Mouse (Mus musculus): ENCODE measurements around the gene Adam8. TPM values are rescaled to one million over a fixed set of nuclear protein-coding genes. Genes with fewer than 3 reads are reported as not detected.

Adam8 gene
- total RNA-seq, 4 experiments from 2014 or later, result 0.25 to 1.8 (median 0.95) TPM

DNA sequence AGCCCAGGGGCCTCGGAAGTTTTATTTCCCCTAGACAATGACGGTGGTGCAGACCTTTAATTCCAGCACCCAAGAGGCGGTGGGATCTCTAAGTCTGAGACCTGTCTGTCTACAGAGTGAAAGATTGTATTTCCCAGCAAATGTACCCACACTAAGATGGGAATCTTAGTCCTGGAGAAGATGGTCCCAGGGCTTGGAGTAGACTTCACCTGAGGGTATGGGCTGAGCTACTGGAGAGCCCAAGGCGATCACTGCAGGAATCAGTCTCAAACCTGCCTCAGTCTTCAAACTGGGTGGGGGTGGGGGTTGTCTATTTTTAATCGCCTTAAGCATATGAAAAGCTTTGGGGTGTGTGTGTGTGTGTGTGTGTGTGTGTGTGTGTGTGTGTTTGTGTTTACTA is 46.3 kb downstream of the Adam8 start:
- DNase-seq (ENCODE audit: low spot score), result no peak

DNA sequence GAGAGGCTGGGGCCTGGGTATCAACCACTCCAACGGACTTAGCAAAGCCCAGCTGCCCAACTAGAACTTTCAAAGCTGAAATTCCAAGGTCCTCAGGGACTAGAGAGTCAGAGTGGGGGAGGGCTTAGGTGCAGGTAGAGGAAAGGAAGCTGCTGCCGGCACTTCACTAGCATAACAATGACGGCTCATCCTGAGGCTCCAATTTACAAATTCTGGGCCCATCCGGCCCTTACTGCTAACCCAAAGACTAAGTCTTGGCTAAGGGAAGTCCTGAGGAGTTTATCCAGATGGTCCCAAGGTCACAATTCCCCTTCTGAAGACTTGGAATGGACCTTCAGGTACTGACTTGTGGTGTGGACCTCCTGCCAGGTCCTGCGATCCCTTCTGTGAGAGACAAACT is 46.8 kb downstream of the Adam8 start:
- DNase-seq (ENCODE audit: low spot score), result no peak

DNA sequence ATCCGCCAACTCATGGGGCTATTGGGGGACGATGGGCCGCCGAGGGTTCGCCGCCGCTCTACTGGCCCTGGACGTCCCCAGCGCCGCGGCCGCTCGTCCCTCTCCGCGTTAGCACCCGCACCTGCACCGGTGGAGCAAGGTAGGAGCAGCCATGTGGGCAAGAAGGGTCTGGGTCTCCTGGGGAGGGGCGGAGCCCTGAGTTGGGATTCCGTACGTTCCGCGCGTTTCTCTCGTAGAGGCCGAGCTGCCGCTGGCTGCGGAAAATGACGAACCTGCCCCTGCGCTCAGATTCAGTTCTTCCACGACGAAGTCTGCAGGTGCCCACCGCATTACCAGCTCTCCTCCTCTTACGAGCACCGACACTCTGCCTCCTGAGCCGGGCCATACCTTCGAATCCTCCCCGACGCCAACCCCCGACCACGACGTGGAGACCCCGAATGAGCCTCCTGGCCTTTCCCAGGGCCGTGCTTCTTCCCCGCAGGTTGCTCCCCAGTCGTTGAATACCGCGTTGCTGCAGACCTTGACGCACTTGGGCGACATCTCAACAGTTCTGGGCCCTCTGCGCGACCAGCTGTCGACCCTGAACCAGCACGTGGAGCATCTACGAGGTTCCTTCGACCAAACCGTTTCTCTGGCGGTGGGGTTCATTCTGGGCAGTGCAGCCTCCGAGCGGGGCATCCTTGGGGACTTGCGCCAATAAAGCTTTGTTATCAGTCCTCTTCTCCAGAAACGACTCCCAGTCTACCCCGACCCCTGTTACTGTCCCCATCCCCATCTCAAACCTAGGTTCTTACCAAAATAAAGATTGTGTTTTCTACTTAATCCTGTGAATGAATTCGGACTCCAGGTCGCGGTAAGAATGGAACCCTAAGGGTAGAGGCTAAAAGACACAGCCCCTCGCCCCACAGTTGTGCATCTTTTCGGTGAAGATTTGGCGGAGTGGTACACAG is 47.8 kb downstream of the Adam8 start:
- no peak for DNase-seq (ENCODE audit: low spot score)

DNA sequence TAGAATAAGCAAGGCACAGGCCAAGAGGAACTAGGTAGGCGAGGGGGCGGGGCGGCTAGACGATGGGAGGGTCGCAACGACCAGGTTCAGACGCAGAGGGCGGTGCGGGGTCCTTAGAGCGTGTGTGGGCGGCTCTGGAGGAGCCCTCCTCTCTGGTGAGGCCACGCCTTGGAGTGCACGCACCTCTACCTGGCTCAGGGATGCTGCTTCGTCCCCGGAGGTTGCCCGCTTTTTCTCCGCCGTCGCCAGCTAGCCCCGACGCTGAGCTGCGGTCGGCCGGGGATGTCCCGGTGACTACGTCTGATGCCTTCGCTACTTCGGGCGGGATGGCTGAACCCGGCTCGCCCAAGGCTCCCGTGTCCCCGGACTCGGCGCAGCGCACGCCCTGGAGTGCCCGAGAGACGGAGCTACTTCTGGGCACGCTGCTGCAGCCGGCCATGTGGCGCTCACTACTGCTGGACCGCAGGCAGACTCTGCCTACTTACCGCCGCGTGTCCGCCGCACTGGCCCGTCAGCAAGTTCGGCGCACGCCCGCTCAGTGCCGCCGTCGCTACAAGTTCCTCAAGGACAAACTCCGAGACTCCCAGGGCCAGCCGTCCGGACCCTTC is 48.6 kb downstream of the Adam8 start, which contains the start of gene Utf1:
Gene Utf1, plus strand, starts transcription at position 116 of the 608 bp plus-strand sequence.
- no peak for DNase-seq (ENCODE audit: low spot score)

DNA sequence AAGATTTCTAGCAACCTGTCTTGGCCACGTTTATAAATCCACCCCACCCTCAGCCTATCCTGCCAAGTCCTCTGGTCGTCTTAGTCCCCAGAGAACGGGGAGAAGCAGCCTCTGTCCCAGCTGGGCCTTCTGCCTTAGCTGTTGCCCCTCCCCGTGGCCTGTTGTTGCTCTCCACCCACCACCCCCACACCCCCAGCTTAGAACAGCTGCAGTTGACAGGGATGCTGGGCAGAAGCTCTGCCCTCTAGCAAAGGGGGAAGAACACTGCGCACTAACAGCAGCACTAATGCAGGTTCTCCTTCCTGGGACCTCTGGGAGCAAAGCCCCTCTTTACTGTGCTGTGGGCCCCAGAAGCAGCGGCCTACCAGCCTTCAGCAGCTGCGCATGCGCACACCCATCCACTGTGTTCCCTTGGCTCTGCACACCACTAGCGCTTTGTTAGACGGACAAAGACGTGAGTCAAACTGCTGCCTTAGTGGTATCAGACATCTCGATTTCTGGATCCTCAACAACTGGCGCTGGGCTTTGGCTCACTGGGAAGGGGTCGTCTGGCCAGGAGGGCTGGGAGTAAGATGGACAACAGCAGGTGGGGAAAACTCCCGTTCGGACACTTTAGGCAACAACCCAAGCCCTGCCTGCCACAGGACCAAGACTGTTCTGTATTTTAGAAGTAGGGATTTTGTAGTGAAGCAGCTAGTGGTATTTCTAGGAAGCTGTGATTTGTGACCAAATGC is 51.7 kb downstream of the Adam8 start:
- DNase-seq (ENCODE audit: low spot score), result no peak

DNA sequence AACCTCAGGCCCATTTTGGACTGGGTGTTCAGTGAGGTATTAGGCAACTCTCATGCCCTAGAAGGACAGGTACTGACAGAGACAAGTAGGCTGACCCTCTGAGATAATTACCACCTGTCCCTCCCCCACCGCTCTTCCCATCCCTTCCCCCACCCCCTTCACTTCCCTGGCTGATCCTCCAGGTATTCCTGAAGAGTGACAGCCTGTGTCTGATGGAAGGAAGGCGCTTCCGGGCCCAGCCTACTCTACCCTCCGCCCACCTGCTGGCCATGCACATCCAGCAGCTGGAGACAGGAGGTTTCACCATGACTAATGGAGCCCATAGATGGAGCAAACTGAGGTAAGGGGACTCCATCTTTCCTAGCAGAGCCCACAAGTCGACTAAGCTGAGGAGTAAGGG is 54.6 kb downstream of the Adam8 start:
- DNase-seq (ENCODE audit: low spot score), result no peak

DNA sequence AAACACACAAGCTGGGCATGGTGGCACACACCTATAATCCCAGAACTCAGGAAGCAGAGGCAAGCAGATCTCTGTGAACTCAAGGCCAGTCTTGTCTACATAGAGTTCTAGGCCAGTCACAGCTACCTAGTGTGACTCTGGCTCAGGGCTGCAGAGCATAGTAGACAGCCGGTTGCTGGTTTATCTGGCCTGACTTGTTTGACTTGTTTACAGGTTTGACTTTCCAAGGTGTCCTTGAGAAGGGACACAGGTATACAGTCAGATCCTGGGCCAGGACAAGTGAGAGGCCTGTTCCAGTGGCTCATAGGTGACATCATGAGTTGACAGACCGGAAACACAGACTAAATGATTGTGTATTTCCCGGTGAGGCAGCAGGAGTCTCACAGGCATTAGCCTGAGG is 55.2 kb downstream of the Adam8 start:
- DNase-seq (ENCODE audit: low spot score), result no peak

DNA sequence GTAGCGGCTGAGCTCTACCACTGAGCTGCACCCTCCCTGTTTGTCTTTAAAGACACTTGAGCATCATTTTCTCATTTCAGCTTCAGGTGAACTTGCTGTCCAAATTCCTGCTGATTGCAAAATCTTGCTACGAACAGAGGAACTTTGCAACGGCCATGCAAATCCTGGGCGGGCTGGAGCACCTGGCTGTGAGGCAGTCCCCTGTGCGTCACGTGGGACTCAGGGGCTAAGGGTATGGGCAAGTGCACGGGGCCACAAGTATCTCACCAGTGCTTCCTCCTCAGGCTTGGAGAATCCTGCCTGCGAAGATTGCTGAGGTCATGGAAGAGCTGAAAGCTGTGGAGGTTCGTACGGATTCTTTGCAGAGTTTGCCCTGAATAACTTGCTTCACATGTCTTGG is 55.7 kb downstream of the Adam8 start:
- DNase-seq (ENCODE audit: low spot score), result no peak

DNA sequence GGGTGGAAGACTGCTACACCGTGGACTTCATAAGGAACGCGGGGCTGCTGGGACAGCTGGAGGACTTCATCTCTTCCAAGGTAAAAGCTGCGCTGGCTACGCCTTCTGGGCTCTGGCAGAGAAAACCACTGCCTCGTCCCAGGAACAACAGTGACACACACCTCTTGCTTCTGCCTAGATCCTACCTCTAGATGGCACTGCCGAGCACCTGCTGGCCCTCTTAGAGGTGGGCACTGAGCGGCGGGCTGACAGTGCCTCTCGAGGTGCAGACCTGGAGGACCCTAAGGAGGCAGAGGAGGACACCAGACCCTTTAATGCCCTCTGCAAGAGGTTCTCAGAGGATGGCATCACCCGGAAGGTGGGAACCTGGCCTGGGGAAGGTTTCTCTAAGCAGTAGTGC is 61.6 kb downstream of the Adam8 start:
- DNase-seq (ENCODE audit: low spot score), result no peak

Small RNA genes within 50 kb of the gene (microRNA-seq; reads per million reads assigned to microRNA genes)
- gene Mir202 (not detected), gene Mir7062 (not detected), gene mmu-mir-7686 (not detected)

Other genes with a start within 250 kb of the Adam8 start
- under 1 TPM in 2 of 4 experiments, not detected in 2; 0.06 to 0.09 TPM for gene Adgra1, start 158.4 kb downstream of the Adam8 start, total RNA-seq (2022)
- under 1 TPM in 1 of 4 experiments, not detected in 3; 0.06 TPM for gene Kndc1, start 97.9 kb downstream of the Adam8 start, total RNA-seq (2022)
- not detected for gene Utf1, start 48.8 kb downstream of the Adam8 start, total RNA-seq (2022)
- gene 6430531B16Rik, start 13.8 kb downstream of the Adam8 start, total RNA-seq (2022), result not detected
- gene Zfp511, start 43.8 kb upstream of the Adam8 start, total RNA-seq (2022), result 10 to 100 TPM in 2 of 4 experiments, 1 to 10 TPM in 2; 7.7 to 11.8 (median 10.7) TPM
- gene Tubgcp2, start 44.1 kb upstream of the Adam8 start, total RNA-seq (2022), result 10 to 100 TPM; 32.6 to 37.0 (median 34.9) TPM
- not detected for gene Msx3, start 56.5 kb upstream of the Adam8 start, total RNA-seq (2022)
- gene Caly, start 90.0 kb upstream of the Adam8 start, total RNA-seq (2022), result under 1 TPM in 3 of 4 experiments, not detected in 1; 0.25 to 0.50 (median 0.30) TPM
- not detected for gene Prap1, start 100.8 kb upstream of the Adam8 start, total RNA-seq (2022)
- gene Fuom, start 109.9 kb upstream of the Adam8 start, total RNA-seq (2022), result 10 to 100 TPM; 65.8 to 83.2 (median 76.9) TPM
- gene Paox, start 123.2 kb upstream of the Adam8 start, total RNA-seq (2022), result 1 to 10 TPM; 2.2 to 4.0 (median 2.6) TPM
- 100 to 1,000 TPM; 476 to 541 (median 510) TPM for gene Echs1, start 123.9 kb upstream of the Adam8 start, total RNA-seq (2022)
- 10 to 100 TPM; 24.2 to 32.4 (median 29.3) TPM for gene Mtg1, start 145.0 kb upstream of the Adam8 start, total RNA-seq (2022)
- 1 to 10 TPM in 1 of 4 experiments, under 1 TPM in 3; 0.23 to 1.2 (median 0.64) TPM for gene Sprn, start 162.3 kb upstream of the Adam8 start, total RNA-seq (2022)
- not detected for gene Olfr522, start 172.2 kb upstream of the Adam8 start, total RNA-seq (2022)
- gene Olfr523, start 180.7 kb upstream of the Adam8 start, total RNA-seq (2022), result not detected
- gene Olfr524, start 213.4 kb upstream of the Adam8 start, total RNA-seq (2022), result not detected
- not detected for gene Cd163l1, start 225.7 kb upstream of the Adam8 start, total RNA-seq (2022)